Mouse (Mus musculus) cerebellum, adult 2 months (tissue): Measurements from ENCODE around the gene Osgep.

Experiments used
- CTCF ChIP-seq: fragments of 200-500 bp; IDR thresholded peaks from 2 replicates; pipeline ENCODE4 v1.5.1; 2011; ENCODE audit warnings: low read depth, mild to moderate bottlenecking, control low read depth, low read length, moderate library complexity, borderline replicate concordance; ENCODE audit not compliant: insufficient read depth
- POLR2A ChIP-seq: fragments of 200-500 bp; IDR thresholded peaks from 2 replicates; pipeline ENCODE4 v1.6.1; 2011; ENCODE audit warnings: low read length, control low read depth, borderline replicate concordance; ENCODE audit not compliant: insufficient read depth

GRCm38 (mm10) chr14:50938119-50938908 is 13.6 kb upstream of the Osgep start:
- TF ChIP-seq POLR2A (no peak), CTCF (no peak)
